Mouse (Mus musculus): ENCODE results near the gene Plaur. TPM values are rescaled to one million over a fixed set of nuclear protein-coding genes. Genes with fewer than 3 reads are reported as not detected.
A peak's percentile ranks its signal among the peaks of the same experiment; 100 is the strongest.

Plaur gene
- 1 to 10 TPM; 1.1 to 1.5 TPM for polyA plus RNA-seq (2017; shearing (Covaris generic))

DNA sequence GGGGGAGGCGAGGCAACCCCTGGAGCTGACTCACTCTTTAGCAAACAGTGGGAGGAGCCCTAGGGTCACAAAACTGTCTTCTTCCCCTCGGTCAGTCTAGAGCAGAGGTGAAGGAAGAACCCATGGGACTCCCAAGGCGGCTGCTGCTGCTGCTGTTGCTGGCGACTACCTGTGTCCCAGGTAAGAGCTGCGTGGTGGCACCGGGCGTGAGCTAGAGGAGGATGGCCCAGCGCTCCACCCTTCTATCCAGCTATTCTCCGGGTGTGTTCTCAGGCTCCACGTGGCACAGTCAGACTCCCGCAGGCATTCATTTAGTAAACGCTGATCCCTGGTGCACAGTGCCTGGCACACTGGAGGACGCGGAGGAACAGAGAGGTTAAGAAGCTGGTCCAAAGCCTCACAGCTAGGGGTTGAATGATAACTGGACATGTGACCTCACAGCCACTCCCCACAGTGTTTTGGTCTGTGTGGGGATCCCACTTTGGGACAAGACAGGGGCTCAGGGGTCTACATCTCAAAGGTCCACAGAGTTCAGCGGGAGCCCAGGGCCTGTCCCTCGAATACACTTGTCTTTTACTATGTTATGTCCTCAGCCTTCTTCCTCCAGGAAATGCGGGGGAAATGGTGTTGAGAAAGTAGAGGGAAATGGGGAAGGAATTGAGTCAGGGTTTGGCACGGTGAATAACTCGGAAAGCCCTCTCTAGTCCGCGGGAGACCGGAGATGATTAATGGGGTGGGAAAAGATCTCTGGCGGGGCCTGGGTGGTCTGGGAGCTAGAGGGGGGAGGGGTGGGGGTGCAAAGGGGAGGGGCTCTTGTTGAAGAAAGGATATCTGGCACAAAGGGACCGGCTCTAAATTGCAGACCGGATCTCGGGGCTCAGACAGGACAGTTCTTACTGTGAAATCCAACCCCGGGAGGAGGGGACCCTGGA, at the start of gene Plaur:
Plaur (plus strand) TSS at position 97 of the 932 bp plus-strand sequence.
- no peak for ATAC-seq

DNA sequence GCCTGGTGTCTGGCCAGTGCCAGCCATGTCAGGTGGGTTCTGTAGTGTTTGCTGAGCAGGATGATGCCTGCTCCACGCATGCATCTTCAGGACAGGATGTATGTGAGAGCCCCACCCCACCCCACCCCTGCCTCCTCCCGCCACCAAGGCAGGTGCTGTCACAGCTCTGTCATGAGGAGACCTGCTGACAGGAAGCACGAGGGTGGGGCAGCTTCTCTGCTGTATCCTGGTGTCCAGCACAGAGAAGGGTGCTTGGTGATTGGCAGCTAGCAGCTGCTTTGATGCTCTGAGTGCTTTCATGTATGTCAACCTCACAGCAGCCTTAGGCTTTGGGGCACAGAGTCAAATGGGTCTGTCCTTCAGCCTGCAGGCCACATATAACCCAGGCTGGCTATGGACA, 48.7 kb upstream of the Plaur start:
- peak; percentile 99 for ATAC-seq

DNA sequence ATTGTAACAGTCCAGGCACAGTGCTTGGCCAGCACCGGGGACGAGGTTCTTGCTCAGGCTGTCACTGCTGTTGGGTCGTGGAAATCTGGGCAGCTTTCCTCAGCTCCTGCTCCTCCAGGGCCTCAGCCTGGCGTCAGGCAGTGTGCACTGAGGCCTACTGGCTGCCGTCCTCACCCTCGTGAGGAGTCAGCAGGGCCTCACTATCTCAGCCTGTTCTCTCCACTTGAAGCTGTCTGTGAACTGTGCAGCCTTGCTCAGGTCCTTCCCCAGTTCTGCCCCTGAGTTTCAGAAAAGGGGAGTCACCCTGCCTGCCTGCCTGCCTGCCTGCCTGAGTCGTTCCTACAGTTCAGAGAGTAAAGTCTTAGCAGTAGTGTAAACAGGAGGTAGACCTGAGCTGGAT, 47.0 kb upstream of the Plaur start:
- no peak for ATAC-seq

DNA sequence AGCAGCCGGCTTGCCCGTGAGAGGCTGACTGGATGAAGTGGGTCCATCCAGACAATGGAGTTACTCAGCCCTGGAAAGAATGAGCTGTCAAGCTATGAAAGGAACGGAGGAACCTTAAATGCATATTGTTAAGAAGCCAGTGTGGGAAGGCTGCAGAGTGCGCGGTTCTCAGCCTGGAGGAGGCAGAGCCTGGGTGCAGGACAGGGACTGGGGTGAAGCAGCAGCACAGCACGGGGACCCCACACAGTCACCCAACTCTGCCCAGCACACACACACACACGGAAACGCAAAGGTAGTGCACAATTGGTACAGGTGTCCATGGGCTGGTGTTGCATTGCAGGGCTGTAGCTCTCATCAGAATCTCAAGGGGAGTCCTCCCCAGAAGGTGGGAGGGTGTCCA, 42.7 kb upstream of the Plaur start:
- no peak for ATAC-seq

DNA sequence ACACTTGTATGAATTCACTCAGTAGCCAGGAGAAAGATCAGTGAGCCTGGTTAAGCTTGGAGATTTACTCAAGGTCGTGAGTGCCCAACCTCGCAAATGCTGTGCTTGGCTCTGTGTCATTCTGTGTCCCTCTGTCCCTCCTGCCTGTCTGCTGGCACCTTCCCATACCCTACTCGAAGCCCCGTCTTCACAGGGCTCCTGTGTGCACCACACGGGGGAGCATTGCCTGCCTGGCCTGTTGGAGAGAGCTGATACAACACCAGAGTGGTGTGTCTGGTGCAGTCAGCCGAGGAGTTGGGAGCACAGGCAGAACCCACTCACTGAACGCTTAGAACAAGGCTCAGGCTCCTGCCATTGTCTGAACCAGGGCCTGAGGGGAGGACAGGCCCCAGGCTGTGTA, 40.6 kb upstream of the Plaur start:
- ATAC-seq = no peak

DNA sequence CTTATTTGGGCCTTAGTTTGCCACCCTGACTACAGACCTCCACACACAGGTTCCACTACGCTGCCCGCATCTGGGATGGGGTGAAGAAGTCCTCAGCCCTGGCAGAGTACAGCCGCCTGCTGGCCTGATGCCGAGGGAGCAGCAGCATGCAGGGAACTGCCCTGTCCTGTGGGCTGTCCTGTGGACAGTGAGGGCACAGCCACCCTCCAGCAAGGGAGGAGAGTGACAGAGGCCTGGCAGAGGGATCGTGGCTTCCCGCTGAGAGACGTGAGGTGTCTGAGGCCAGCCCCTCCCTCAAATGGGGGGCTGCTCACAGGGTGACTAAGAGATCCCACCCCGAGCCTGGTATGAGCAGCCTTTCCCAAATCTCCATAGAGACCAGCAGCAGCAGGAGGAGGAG, 40.0 kb upstream of the Plaur start:
- no peak for ATAC-seq

DNA sequence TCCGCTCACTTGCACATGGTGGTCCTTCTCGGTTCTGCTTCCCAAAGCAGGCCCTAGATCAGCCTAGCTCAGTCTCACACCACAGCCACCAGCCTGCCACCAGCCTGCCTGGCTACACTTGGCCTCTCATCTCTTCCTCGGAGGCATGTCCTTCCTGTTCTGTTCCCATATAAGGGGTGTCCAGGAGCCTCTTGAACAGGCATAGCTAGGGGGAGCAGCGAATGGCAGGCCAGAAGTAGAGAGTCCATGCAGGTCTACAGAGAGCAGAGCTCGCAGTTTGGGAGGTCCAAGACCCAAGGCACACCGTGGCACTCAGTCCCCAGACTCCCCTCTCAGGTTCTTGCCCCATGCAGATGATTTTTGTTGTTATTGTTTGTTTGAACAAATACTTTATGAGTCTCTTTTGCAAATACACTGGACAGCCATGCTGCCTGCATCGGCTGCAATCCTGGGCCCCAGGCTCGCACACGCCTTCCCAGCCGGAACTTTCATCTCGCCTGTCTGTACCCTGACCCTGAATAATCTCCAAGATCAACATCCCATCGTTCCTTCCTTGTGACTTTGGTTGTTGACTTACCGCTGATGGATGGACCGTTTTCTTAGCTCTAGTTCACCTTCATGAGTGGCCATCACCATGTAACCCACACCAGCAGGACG, 39.0 kb upstream of the Plaur start:
- ATAC-seq = no peak

DNA sequence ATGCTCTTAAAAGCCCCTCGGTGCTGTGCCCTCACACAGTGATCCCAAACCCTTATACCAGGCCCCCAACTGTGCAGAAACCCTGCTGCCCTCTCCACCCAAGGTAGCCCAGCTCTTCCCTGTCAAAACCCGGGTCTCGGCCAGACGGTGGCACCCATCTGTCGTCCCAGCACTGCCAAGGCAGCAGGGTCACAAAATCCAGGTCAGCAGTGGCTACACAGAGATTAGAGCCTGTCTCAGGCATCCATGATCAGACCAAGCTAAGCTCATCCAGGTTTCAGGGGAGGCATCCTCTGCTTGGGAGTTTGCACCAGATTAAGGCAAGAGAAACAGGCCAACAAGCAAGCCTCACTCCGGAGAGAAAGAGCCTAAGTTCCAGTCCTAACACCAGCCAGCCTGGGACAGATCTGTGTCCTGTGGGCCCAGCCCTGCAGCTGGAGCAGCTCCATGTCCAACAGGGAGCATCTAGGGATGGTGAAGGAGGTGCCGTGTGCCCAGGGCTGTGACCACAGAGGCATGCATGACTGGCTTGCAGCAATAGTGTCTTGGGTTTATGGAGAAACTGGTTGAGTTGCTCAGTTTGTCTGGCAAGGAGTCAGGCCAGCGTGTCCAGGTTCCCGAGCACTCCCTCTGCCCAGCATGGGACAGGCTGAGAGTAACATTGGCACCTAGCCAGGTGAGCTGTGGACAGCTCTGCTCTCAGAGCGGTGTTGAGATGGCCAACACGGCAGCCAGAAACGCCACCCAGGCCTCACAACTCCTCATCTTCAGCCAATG, 38.1 kb upstream of the Plaur start:
- no peak for ATAC-seq

DNA sequence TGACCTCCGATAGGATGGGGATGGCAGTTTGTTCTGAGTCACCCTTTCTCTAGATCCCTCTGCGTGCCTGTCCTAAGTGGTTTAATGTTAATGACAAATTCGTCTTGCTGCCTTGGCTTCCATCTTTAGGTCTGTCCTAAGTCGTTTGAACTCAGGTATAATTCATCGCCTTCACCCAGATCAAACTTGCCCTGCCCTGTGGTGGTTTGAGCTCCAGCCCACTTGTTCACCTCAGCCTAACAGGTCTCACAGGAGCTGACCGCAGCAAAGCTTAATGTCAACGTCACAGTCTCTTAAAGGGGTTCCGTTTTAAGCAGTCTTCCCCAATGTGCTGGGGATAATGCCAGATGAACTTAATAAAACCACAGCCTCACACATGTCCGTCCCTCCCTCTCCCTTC, 36.4 kb upstream of the Plaur start:
- ATAC-seq = no peak

DNA sequence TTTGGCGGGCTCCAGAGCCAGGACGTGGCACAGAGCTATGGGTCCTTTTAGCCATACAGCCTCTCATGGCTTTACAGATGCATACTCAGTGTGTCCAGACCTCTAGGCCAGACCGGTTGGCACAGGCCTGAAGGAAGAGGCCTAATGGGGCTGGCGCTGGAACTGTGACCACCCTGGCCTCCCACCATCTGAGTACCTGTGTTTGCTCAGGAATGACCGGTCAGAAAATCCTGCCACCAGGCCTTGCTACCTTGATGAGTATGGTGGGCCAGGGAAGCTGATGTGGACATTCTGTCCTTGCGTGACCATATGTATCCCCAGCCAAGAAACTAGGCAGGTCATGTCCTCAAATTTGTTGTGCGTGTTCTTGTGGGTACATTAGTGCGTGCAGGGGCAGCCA, 35.1 kb upstream of the Plaur start:
- ATAC-seq = no peak

DNA sequence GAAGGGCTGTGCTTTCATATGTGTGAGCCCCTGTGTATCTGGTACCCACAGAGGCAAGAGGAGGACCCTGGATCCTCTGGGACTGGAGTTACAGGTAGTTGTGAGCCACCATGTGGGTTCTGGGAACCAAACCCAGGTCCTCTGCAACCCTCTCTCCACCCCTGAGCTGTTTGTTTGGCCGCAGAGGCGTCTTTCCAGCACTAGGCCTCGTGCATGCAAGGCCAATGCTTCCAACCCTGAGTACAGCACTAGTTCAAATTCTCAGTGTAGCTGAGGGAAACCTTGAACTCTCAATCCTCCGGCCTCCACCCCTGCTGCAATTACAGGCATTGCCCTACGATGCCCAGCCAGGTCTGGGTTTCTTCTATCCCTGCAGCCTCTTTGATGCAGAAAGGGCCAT, 33.6 kb upstream of the Plaur start:
- no peak for ATAC-seq

DNA sequence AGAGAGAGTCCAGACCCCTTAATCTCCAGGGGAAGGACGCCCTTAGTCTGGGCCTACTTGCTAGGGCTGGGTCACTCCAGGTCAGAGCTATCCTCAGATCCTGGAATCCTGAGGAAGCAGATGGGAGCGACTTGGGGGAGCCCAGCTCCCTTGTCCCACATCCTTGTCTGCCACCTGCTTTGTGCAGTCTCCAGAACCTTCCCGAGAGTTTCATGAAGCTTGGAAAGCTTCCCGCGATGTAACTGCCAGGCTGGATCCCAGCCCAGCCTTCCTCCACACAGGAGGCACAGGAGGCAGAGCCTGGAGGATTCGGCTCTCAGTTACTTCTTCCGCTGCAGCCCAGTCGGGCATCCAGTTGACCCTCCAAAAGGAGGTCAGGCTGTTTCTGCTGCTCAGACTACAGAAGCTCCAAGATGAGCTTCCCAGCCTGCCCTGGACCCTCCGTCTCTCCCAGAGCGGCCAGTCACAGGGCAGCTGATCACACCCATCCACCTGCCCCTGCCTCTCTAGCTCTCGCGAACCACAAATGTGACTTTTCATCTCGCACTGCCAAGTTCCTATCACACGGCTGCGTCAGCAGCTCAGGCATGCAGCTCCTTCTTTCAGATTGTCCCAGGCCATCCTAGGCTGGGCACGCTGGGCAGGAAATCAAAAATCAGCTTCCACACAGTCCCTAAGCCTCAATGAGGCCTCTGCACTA, 32.7 kb upstream of the Plaur start:
- ATAC-seq = no peak

DNA sequence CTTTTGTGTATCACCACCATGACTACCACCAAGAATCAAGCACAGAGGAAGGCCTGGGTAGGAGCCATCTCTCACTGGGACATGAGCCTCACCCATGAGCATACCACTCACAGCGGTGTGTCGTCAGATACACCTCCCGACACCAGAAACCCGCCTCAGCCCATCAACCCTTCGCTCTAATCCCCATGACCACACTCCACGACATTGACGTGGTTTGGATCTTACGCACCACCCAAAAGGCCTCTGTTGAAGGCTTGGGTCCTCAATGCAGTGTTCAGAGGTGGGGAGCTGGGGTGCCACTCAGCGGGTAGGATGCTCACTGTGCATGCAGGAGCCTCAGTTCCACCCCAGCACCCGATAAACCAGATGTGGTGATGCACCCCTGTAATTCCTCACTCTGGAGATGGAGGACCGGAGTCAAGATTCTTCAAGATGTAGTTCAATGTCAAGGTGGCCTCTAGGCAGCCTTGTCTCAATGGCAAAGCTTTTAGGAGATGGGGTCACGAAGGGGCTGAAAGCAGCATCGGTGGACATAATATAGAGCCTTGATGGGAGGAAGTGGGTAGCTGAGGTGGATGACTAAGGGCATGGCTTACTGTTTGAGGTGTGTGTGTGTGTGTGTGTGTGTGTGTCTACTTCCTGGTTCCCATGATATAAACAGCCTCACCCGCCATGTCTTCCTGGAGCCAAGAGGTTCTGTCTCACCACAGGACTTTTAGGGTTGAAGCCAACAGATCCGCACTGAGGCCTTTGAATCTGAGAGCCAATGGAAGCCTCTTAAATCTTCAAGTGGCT, 31.5 kb upstream of the Plaur start:
- ATAC-seq = peak; percentile 81

DNA sequence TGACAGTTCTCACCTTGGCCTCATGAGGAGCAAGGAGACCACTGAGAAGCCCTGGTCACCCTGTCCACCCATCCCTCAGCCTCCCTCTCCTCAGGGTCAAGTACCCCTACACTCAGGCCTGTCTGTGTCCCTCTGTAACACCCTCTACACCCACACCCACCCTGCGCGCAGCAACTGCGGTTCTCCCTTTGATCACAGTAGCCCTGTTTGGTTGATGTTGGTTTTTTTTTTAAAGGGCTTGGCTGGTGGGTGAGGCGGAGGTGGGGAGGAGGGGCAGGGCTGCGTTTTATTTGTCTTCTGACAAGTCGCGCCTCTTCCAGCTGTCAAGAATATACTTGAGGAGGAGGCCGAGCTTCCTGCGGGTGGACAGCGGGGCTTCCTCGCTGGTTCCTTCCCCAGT, 30.6 kb upstream of the Plaur start:
- ATAC-seq = peak; percentile 59

DNA sequence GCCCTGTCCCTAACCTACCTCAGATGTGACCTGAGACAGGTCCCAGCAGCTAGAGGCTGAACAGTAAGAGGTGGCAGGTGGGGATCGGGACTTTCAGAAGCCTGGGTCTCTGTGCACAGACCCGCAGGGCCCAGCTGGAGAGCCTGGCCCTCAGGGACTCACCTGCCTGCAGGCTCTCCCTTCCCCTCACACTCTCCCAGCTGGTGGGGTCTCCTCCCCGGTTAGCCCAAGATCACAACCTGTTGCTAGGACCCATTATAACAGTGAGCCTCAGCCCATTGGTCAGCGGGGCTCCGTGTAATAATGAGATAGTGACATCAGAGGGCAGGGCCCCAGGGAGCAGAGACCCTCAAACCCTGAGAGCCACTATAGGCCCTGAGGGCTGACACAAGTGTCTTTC, 27.0 kb upstream of the Plaur start:
- no peak for ATAC-seq

DNA sequence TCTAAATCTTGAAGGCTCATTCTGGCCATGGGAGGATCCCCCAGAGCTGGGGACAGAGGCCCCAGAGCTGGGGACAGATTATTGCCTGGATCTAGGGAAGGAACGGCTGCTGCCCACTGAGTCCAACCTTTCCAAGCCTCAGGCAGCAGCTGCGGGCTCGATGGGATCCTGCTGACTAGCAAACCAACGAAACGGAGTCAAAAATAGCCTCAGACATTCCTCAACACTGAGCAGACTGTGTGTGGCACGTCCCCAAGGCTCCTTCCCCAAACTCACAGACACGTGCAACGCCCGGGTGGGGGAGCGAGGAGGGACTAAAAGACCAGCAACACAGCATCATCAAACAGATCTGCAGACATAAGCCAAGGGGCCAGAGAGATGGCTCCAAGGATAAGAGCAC, 24.3 kb upstream of the Plaur start:
- no peak for ATAC-seq

DNA sequence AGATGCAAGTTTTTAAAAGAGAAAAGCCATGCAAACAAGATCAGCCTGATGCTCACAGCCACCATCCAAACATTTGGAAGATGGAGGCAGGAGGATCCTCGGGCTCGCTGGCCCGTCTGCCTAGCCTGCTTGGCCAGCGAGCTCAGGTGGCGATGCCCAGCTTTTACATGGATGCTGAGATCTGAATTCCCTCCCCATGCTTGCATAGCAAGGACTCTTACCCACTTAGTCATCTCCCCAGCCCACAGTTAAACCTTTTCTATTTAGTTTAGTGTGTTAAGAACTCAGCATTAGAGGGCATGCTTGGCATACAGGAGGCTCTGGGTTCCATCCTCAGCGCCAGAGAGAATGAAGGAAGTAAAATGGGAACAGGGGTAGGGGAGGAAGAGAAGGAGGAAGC, 23.1 kb upstream of the Plaur start:
- no peak for ATAC-seq

DNA sequence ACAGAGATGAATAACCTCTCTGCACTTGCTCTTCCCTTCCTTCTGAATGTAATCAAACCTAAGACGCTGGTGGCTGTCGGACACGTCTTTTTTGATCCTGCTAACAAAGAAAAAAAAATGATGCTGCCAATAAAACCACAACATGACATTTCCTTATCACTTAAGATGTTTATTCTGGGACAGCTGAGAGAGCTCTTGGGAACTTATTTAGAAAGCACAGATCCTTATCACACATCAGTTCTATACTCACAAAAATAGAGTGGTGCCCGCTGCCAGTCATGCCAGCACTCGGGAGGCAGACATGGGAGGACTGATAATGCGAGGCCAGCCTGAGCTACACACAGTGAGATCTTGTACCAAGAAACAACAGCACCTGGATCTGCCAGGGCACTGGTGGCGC, 22.4 kb upstream of the Plaur start:
- no peak for ATAC-seq

DNA sequence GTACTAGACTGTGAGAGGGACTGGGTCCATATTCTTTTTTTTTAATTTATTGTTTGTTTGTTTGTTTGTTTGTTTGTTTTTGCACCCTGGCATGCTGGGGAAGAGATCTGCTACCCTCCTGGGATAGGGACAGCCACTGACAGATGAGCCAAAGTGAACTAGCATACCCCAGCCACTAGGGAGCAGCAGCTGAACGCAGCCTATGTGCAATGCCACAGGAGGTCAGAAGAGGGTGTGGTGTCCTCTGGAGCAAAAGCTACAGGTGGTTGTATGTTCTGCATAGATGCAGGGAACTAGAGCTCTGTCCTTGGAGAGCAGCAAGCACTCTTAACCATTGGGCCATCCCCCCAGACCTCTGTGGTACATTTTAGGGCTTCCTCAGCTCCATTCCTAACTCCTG, 20.5 kb upstream of the Plaur start:
- ATAC-seq = peak; percentile 93

DNA sequence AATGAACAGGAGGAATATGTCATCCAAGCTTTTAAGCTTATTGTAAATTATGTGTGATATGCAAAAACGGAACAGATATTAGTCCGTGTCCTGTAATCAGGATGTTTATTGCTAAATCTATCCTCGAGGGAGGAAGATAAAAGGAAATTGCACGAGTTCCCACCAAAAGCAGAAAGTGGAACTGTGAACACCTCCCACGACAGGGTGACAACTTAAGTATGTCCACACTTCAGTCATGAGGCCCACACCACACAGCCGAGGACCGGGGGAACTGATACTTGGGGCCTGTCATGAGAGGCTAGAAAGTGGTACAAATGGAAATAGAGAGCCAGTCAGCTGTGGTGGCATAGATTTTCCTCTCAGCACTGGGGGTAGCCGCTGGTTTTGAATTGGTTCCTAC, 20.0 kb upstream of the Plaur start:
- ATAC-seq = no peak

DNA sequence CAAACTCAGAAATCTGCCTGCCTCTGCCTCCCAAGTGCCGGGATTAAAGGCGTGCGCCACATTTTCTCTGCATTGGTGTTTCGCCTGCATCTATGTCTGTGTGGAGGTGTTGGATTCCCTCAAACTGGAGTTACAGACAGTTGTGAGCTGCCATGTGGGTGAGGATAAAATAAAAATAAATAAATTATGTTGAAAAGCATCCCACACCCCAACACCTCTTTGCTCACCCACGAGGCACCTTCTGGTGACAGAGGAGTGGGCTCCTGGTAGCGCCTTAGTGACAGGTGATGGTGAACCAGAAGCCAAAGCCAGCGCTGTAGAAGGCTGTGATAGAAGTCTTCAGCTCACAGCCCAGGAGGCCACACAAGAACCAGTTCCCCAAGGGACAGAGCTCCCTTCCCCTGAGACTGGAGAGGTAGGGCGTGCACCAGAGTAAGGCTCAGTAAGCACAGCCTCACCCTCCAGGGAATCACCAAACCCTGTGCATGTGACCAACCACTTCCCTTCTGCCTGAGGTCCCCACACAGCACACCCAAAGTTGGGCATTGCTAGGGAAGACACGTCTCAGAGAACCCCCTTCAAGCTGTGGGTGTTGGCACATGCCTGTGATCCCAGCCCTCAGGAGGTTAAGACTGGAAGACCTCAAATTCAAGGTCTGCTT, 16.9 kb upstream of the Plaur start:
- peak; percentile 17 for ATAC-seq
